Mouse (Mus musculus) C2C12 (cell line): ENCODE results near the gene Ngdn.

Experiments
- CTCF ChIP-seq: IDR thresholded peaks from one replicate; pipeline ENCODE4 v1.5.1; 2011; ENCODE audit not compliant: control insufficient read depth, insufficient read depth, insufficient read length
- MYOD1 ChIP-seq: IDR thresholded peaks from one replicate; pipeline ENCODE4 v1.6.1; 2011; ENCODE audit warnings: low read depth; ENCODE audit not compliant: control insufficient read depth, insufficient read length
- USF1 ChIP-seq: IDR thresholded peaks from one replicate; pipeline ENCODE4 v1.6.1; 2011; ENCODE audit warnings: low read depth, mild to moderate bottlenecking, control low read depth, moderate library complexity

DNA sequence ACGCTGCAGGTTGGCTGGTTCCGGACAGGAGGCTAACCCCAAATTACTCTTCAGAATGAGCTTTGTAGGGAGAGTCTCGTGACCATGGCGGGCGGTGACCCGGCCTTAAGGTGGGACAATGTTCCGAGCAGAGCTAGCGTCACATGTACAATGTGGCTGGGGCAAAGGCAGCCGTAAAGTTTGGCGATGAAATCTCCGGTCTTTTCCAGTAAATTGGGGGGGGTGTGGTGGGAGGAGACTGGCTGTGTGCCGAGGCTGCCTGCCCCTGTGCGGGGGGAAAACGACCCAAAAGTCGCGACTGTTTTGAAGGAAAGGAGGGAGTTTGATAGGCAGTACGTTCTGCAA lies 485 bp downstream of the Ngdn start:
- no peak for TF ChIP-seq CTCF
- TF ChIP-seq MYOD1 = no peak
- no peak for TF ChIP-seq USF1
